Mouse (Mus musculus) stomach, embryonic 14.5 days (tissue): Measurements from ENCODE around the gene Cirbp. TPM values are rescaled to one million over a fixed set of nuclear protein-coding genes. Genes with fewer than 3 reads are reported as not detected.

Experiments
- ATAC-seq: fragments of 200-750 bp; cut with Nextera tagmentation; 2 replicates; pipeline ENCODE4 v1.8.0; 2017; ENCODE audit warnings: low read depth, moderate TSS enrichment; ENCODE audit not compliant: insufficient number of reproducible peaks, insufficient read depth, low FRiP score
- H3K27ac ChIP-seq: fragments of 300-500 bp; sonication (generic); 2 replicates; pipeline ENCODE4 v1.5.1; 2014; ENCODE audit warnings: mild to moderate bottlenecking, low read length, moderate library complexity, mixed read lengths
- H3K27me3 ChIP-seq: fragments of 300-500 bp; sonication (generic); 2 replicates; pipeline ENCODE4 v1.6.1; 2014; ENCODE audit warnings: low read length, control low read depth, mixed read lengths; ENCODE audit not compliant: control insufficient read depth, insufficient read depth
- H3K36me3 ChIP-seq: fragments of 300-500 bp; sonication (generic); 2 replicates; pipeline ENCODE4 v1.6.1; 2014; ENCODE audit warnings: mild to moderate bottlenecking, control low read depth, low read length, moderate library complexity, mixed read lengths; ENCODE audit not compliant: control insufficient read depth, insufficient read depth
- H3K4me1 ChIP-seq: fragments of 300-500 bp; sonication (generic); 2 replicates; pipeline ENCODE4 v1.6.1; 2014; ENCODE audit warnings: low read length, control low read depth, mixed read lengths; ENCODE audit not compliant: control insufficient read depth, insufficient read depth
- H3K4me2 ChIP-seq: fragments of 300-500 bp; sonication (generic); replicated peaks from 2 replicates; pipeline ENCODE4 v1.6.1; 2014; ENCODE audit warnings: low read depth, low read length, control low read depth
- H3K4me3 ChIP-seq: fragments of 300-500 bp; sonication (generic); 2 replicates; pipeline ENCODE4 v1.5.1; 2014; ENCODE audit warnings: low read depth, low read length, control low read depth
- H3K9ac ChIP-seq: fragments of 300-500 bp; sonication (generic); replicated peaks from 2 replicates; pipeline ENCODE4 v1.6.1; 2014; ENCODE audit warnings: low read depth, mild to moderate bottlenecking, control low read depth, low read length, moderate library complexity, mixed read lengths
- H3K9me3 ChIP-seq: fragments of 300-500 bp; sonication (generic); 2 replicates; pipeline ENCODE4 v1.6.1; 2016; ENCODE audit warnings: low read depth, low read length, control low read depth; ENCODE audit not compliant: control insufficient read depth
- WGBS: fragments of 180-500 bp; shearing (Covaris S2); extraction: QIAGEN DNeasy Blood & Tissue Kit; methylation state at CpG from one replicate; pipeline ENCODE4 v1.1.7; 2014; 5-methylcytosine and 5-hydroxymethylcytosine counted together
- polyA plus RNA-seq: library from polyadenylated mRNA; unstranded; fragments of >200 nt; fragmentation: Nextera tagmentation; extraction: Ambion mirVana; gene quantifications from 2 replicates; pipeline ENCODE4 v1.2.1, GENCODE M21; 2014

The Cirbp gene
- polyA plus RNA-seq, 1 experiment from 2014 or later, result 92.7 TPM

GRCm38 (mm10) chr10:80135641-80136040 lies 30.1 kb upstream of the Cirbp start:
- no peaks in the 10 kb centered on the region for H3K9me3 ChIP-seq
- no peak overlapping the region for H3K4me2 ChIP-seq
- no peak for ATAC-seq
- peaks cover 13% of the 10 kb centered on the region; the same call in 1 of the 2 replicates for H3K4me1 ChIP-seq
- peaks cover 19% of the 10 kb centered on the region for H3K36me3 ChIP-seq
- no peak overlapping the region for H3K4me3 ChIP-seq
- 0 out of 2 replicates have a peak, but pooled peaks cover 7% of the 10 kb centered on the region for H3K27me3 ChIP-seq
- H3K9ac ChIP-seq, result no peak overlapping the region
- 97% methylated on average over 1 of the region's 1 CpGs for WGBS
- no peak overlapping the region for H3K27ac ChIP-seq

- Histone ChIP-seq H3K4me1 (peaks cover 17% of the 10 kb centered on the region; the same call in 1 of the 2 replicates), H3K27me3 (0 out of 2 replicates have a peak, but pooled peaks cover 7% of the 10 kb centered on the region)
Measured at GRCm38 (mm10) chr10:80136179-80136951, 29.4 kb upstream of the Cirbp start.

GRCm38 (mm10) chr10:80136952-80137625 lies 28.7 kb upstream of the Cirbp start:
- no peaks in the 10 kb centered on the region for H3K9me3 ChIP-seq
- H3K9ac ChIP-seq, result no peak overlapping the region
- 0 out of 2 replicates have a peak, but pooled peaks cover 7% of the 10 kb centered on the region for H3K27me3 ChIP-seq
- H3K4me2 ChIP-seq, result peak overlapping the region; percentile 97
- WGBS, result 5% methylated on average over 29 of the region's 29 CpGs
- peaks cover 7% of the 10 kb centered on the region for H3K36me3 ChIP-seq
- ATAC-seq, result no peak
- 0 out of 2 replicates have a peak overlapping the region, but pooled peaks have one; percentile 79 for H3K27ac ChIP-seq
- H3K4me3 ChIP-seq, result peak overlapping the region; percentile 73
- H3K4me1 ChIP-seq, result peaks cover 17% of the 10 kb centered on the region; the same call in 1 of the 2 replicates

More at GRCm38 (mm10) chr10:80136179-80136951, 29.4 kb upstream of the Cirbp start:
- Histone ChIP-seq H3K4me3 (peak overlapping the region; percentile 73; the same call in 1 of the 2 replicates), H3K9me3 (no peaks in the 10 kb centered on the region), H3K36me3 (peaks cover 11% of the 10 kb centered on the region), H3K27ac (no peak overlapping the region), H3K9ac (no peak overlapping the region; the same call in 1 of the 2 replicates), H3K4me2 (peak overlapping the region; percentile 97)
- 14% methylated on average over 40 of the region's 49 CpGs for WGBS
- ATAC-seq, result no peak

DNA sequence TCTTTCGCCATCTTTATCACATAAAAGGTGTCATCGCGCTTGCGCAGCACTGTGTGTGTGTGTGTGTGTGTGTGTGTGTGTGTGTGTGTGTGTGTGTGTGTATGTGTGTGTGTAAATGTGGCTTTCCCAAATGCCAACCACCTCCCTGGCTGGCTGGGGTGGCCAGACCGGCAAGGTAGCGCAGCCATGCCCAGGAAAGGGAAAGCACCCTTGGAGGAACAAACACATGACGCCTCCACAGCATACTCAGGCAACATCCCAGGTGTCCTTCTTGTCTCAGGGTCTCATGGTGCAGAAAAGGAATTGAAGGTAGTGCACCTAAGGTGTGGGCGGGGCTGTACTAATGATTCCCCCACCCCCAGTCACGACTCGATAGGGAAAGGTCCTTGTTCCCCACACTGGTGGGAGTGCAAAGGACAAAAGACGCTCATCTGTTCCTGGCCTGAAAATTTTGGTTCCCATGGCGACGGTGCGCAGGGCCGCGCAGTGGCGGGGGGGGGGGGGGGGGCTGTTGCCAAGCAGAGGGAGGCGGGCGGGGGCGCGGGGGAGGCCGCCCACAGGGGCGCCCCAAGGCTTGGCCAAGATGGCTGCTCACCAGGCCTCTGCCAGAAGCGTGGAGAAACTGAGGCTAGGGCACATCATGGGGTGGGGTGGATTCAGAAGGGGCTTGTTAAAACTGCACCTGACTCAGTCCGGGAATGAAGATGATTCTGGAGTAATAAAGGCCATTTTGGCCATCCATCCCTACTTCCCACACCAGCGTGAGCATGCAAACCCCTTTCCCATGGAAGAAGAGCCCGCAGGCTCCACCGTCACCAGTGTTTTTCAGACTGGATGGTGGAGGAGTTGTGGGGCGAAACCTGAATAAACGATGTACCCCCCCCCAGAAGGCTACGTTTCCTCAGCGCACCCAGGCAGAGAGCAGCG lies 27.9 kb upstream of the Cirbp start:
- Histone ChIP-seq H3K27ac (peak overlapping the region; percentile 79; the same call in 1 of the 2 replicates), H3K4me2 (peak overlapping the region; percentile 97), H3K36me3 (no peaks in the 10 kb centered on the region; the same call in 1 of the 2 replicates), H3K27me3 (0 out of 2 replicates have a peak, but pooled peaks cover 7% of the 10 kb centered on the region), H3K4me1 (peaks cover 19% of the 10 kb centered on the region; the same call in 1 of the 2 replicates), H3K9ac (peak overlapping the region; percentile 86), H3K4me3 (peak overlapping the region; percentile 73), H3K9me3 (no peaks in the 10 kb centered on the region)
- WGBS, result 7% methylated on average over 29 of the region's 33 CpGs
- no peak for ATAC-seq

DNA sequence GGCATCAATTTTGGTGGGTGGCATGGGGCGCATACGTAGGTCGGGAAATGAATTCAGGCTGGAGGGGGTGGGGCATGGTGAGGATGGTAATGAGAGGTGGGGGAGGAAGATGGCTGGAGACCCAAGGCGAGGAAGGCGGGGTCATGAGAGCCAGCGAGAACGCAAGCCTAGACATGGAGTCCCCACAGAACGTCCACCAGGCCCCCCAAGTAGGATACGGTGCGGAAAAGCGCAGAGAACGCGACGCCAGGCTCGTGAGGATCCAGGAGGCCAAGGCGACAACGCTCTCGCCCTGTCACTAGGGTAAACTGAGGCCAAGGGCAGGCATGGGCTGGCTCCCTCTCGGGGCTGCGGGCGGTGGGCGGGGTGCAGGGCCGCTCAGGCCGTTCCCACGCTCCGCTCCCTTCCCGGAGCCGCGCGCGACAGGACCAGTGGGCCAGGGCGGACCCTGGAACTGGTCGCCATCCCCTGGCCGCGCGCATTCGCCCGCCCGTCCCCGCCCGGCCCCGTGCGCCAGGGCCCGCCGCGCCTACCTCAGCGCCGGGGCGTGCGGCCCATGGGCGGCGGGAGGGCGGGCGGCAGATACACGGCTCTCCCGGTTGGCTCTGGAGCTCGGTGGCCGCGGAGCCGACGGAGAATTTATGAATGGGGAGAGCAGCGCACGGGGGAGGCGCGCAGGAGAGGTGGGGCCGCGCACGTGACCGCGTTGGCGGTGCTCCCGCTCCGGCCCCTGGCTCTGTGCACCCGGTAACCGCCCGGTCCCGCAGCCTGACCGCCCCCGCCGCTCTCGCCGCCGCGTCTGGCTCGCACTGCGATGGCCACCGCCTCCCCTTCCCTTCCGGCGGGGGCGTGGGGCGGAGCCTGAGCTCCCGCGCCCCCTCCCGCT lies 27.0 kb upstream of the Cirbp start, which contains the start of gene Atp5d:
Gene Atp5d, plus strand, starts transcription at position 80 of the 886 bp plus-strand sequence.
- Histone ChIP-seq H3K27me3 (0 out of 2 replicates have a peak, but pooled peaks cover 7% of the 10 kb centered on the region), H3K4me3 (peak within 1 kb of the TSS; percentile 73), H3K9me3 (no peaks in the 10 kb centered on the region), H3K36me3 (peaks cover 5% of the 10 kb centered on the region; the same call in 1 of the 2 replicates), H3K27ac (peak within 1 kb of the TSS; percentile 79; the same call in 1 of the 2 replicates), H3K9ac (peak within 1 kb of the TSS; percentile 86), H3K4me1 (peaks cover 20% of the 10 kb centered on the region; the same call in 1 of the 2 replicates), H3K4me2 (peak within 1 kb of the TSS; percentile 97)
- WGBS, result under 1% methylated on average over 78 of the region's 94 CpGs
- peak; percentile 11; the same call in 1 of the 2 replicates for ATAC-seq

DNA sequence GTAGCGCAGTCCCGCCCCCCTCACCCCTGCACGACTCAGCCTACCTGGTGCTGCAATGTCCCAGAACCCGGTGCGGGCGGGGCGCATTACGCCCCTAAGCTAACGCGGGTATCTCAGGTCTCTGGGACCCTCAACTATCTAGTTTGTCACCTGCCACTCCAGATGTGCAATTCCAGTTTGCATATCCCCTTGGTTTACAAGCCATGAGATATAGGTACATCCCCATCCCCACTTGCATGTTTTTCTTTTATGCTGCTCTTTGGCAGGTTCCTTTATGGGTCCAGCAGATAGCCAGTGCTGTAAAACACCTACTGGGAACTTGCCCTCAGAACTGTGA lies 26.4 kb upstream of the Cirbp start:
- Histone ChIP-seq H3K9ac (peak overlapping the region; percentile 86; the same call in 1 of the 2 replicates), H3K27me3 (0 out of 2 replicates have a peak, but pooled peaks cover 7% of the 10 kb centered on the region), H3K36me3 (peaks cover 10% of the 10 kb centered on the region; the same call in 1 of the 2 replicates), H3K9me3 (no peaks in the 10 kb centered on the region), H3K4me3 (peak overlapping the region; percentile 73), H3K4me1 (peaks cover 20% of the 10 kb centered on the region; the same call in 1 of the 2 replicates), H3K4me2 (peak overlapping the region; percentile 97), H3K27ac (0 out of 2 replicates have a peak overlapping the region, but pooled peaks have one; percentile 79)
- under 1% methylated on average over 8 of the region's 10 CpGs for WGBS
- ATAC-seq, result 0 out of 2 replicates have a peak, but pooled peaks have one; percentile 1
